Mouse (Mus musculus): ENCODE data around the gene Dedd2.

Dedd2 gene

DNA sequence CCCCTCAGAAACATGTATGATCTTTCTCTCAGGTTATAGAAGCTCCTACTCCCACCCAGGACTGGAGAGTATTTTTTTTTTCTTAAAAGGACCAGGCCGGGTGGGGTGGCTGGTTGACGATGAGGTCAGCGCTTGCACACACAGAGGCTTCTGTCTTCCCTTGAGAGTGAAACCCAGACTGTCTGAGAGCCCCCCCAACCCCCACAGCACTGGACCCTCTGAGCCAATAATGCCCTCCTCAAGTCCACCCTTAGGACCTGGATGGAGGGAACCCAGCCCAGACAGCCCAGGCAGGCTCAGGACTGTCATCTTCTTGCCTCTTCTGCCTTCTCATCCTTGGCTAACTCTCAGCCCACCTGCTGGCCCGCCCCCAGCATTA, 26.3 kb upstream of the Dedd2 start:
- DNase-seq (ENCODE audit: low spot score in 2 of 2), result peak in 1 of 2 experiments; percentile 34

DNA sequence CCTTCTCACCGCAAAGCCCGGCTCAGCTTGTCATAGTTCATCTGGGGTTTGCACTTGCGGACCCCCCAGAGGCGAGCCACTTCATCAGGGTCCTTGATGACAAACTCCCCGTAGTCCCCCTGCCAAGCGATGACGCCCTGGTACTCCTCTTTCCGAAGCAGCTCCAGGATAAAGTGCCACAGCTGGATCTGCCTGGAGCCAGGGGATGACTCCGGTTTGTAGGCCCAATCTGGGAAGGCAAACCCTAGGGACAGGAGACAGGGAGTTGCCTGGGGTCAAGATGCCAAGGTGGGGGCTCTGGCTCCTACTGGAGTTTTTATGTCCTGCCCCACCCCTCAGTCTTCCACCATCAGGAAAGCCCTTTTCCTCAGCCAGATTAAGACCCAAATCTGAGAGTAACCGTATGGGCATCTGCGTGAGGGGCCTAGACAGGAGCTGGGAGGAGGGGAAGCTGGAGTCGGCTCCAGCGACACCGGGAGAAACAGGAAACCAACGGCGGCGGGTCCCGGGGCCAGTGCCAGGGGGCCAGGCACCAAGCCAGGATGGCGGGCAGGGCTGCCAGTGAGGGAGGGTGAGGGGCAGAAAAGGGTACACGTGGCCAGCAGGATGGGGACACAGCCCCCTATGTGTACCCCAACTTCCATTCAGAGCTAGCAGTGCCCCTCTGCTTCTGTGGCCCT, 25.8 kb upstream of the Dedd2 start:
- DNase-seq (ENCODE audit: low spot score in 2 of 2), result peak; percentile 61 to 62

DNA sequence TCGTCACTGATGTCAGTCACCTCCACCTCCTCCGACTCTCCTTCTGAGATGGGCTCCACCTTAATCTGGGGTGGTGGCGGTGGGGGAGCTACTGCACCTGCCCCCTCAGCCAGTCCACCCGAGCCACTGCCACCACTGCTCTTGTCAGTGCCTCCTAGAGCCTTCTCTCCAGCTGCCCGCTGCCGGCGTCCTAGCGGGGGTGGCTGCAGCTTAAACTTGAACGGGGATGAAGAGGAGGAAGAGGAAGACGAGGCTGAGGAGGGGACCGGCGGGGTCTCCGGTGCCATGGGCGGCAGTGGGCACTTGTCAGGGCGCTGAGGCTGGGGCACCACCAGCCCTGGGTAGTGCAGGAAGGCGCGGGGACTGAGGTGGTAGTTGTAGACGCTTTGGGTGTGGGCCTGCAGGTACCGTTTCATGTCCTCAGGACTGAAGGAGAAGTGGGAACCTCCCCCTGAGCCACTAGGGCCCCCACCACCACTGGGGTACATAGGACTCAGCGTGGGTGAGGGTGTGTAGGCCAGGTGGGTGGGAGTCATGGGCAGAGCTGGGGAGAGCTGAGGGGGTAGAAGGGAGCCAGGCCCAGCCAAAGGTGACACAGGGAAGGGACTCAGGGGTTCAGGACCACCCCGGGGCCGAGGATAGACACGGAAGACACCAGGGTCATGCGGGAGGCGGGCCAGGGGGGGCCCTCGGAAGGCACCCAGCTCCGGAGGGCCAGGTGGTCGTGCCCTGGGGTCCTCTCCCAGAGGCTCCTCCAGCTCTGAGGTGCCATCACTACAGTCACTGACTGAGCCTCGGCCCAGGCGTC, 24.4 kb upstream of the Dedd2 start:
- no peak for DNase-seq (ENCODE audit: low spot score in 2 of 2)

DNA sequence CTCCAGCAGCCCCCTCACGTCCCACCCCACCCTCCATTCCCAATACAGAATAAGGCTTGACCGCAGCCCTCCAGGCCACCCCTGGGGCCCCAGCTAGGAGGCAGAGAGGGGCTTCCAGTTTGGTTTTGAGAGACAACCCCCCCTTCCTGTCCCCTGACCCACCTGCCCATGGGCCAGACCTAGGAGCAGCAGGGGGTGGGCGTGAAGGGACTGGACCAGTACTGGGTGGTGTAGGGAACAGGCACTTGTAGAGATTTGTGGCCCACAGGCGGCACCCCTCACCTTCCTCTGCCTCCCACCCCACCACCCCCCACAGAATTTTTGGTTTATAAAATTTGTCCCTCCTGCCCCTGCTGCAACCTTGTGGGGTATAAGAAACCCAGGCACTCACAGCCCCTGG, 22.9 kb upstream of the Dedd2 start:
- no peak for DNase-seq (ENCODE audit: low spot score in 2 of 2)

DNA sequence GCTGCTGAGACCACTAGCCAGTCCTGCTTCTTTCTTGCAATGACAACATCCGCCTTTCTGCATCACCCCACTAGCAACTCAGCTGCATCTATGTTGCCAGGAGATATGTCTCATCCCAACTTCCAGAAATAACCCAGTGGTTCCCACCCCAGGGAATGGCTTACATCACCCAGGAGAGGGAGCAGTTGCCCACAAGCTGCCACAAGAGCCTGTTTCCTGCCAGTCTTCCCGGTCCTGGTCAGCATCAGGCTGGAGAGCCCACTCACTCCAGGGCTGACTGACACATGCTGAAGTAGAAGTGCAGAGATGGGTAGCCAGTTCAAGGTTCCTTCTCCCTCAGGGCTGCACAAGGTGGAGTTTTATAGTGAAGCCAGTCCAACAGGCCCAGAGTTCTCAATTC, 20.6 kb upstream of the Dedd2 start:
- peak; percentile 82 to 88 for DNase-seq (ENCODE audit: low spot score in 2 of 2)

DNA sequence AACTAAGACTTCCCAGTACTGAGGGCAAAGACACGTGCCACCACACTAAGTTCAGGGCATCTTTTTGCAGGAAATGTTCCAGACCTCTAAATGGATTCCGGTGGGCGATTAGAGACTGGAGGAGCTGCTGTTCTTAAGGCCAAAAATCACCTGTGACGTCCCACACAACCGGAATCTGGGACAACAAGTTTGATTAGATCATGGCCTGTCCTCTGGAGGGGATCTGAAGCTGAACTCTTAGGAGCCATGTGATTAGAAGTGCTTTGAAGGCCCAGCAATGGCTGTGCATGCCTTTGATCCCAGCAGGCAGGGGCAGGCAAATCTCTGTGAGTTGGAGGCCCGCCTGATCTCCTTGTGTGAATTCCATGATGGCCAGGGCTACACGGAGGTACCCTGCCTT, 20.2 kb upstream of the Dedd2 start:
- no peak for DNase-seq (ENCODE audit: low spot score in 2 of 2)

DNA sequence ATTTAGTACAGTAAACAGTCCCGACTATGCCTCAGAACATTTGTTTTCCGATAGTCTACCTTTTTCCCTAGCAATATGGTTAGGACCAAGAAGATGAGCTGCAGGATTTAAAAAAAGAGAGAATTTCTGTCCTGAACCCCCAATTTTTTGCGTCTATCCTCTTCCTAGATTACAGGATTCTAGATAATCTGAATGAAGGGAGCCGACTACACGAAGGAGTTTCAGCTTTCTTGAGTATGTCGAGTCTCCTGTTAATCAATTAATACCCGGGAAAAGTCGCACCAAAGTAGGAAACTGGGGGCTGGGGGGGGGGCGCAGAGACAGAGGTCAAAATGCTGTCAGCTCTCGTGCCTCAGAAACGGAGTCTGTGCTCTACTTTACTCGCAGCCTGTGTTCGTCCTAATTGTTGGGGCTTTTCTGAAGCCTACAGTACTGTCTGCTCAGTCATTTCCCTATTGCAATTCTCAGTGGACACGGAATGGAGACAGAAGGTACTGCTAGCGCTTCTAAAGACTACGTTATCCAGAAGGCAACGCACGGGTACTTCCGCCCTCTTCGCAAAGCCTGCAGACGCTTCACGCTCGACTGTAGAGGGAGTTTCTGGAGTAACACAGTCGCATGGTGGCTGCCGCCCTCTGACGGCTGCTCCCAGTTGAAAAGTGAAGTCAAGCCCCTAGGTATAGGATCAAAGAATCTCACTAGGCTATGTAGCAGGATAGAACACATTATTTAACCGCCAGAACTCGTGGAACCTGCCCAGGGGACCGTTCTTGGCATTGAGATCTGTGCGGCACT, 18.6 kb upstream of the Dedd2 start:
- peak; percentile 86 for DNase-seq (ENCODE audit: low spot score in 2 of 2)

DNA sequence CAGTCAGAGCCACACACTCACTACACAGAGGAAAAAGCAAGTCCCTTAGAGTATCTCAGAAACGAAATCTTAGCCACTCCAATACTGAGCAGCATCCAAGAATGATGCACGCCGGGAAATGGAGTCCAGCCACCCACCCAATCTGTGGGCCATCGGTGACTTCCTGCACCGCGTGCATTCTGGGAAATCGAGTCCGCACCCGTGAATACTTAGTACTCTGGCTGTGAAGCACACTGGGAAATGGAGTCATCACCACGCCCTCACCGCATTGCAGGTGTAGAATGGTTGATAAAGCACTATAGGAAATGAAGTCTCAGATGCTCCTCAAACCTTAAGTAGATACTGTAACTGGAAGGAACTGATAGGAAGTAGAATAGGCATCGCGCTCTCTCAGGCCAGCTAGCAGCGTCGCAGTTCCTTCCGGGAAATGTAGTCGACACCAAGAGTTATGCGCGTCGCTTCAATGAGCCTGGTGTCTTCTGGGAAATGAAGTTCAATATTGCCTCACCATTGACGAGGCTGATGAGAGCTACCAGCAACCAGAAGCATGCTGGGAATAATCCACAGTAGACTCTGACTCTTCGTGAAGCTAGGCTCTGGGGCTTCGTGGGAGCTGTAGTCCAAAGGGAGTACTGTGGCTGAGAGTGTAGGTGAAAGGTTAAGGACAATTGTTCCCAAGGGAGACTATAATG, 17.7 kb upstream of the Dedd2 start:
- peak; percentile 94 to 99 for DNase-seq (ENCODE audit: low spot score in 2 of 2)

DNA sequence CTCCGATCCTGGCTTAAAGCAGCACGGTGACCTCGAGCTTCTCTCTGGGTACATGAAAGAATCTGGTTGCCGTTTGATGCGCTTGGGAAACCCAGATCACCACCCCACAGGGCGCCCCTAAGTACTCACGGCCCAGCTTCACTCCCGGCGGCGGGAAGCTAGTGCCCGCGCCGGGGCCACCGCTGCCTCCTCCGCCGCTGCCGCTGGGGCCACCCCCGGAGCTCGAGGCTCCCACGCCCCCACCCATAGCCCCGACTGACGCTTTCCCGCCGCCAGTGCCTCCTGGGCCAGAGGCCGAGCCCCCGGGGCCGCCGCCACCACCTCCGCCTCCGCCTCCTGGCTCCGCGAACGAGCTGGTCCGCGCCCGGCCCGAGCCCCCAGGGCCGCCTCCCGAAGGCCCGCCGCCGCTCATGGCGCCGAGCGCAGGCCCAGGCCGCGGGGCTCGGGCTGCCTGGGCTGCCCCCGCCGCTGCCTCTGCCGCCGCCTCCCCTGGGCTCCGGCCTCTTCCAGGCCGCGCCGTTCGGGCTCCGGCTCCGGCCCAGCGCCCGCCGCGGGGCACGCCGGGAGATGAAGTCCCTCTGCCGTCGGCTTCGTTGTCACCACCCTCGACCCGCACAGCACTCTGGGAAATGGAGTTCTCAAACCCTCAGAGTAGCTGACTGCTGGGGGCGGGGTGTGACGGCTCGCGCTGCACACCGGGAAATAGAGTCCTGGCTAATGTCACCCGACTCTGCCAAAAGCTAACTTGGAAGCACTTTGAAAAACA, 17.0 kb upstream of the Dedd2 start, which contains the start of gene Gsk3a:
Gene Gsk3a, minus strand, starts transcription at position 603 of the 766 bp plus-strand sequence.
- DNase-seq (ENCODE audit: low spot score in 2 of 2), result peak; percentile 99

DNA sequence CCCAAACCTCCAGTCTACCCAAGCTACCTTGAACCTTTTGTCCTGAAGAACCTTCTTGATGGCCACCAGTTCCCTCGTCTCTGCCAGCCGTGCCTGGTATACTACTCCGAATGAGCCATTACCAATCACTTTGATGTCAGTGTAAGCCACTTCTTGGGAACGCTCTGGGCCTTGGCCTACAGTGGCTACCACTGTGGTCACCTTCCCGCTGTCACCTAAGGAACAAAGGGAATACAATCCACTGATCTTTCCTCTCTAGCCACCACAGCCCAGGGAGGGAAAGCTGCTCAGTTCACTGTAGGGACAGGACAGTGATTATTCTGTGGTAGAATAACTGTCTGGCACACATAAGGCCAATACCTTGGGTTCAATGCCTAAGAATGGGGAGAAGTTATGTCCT, 15.1 kb upstream of the Dedd2 start:
- no peak for DNase-seq (ENCODE audit: low spot score in 2 of 2)

DNA sequence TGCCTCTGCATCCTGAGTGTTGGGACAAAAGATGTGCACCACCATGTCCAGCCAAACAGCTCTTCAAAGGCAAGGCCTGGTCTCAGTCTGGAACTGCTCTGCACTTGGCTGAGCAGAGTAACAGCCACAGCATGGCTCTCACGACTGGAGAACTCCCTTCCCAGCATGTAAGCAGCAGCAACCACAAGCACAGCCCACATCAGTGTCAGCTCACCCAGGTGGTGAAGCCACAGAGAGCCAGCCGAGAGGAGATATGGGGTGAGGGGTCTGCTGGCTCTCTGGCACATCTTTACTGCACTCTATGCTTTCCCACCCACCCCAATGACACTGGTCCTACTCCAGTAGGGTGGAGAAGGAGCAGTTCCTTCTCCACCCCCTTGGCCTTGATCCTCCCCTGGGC, 12.6 kb upstream of the Dedd2 start:
- no peak for DNase-seq (ENCODE audit: low spot score in 2 of 2)

DNA sequence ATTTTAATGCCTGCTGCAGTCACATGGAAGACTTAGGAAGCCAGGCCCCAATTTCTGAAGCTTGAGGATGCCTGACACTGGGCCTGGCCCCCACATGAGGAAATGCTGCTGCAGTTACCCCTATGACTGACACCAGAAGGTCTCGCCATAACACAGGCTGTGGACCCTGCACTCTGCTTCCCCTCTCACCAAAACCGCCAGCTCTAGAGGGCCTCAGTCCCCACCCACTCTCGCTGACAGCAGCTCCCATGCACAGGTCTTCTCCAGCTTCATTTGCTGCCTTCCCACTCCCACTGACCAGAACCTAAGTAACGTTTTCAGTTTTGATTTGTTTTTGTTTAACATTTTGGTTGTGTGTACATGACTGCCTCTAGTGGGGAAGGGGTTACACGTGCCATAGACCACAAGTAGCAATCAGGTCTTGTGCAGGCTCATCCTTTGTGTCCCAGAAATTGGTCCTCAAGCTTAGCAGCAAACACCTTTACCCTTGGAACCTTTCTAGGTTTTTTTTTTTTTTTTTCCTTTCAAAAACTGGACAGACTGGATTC, 11.8 kb upstream of the Dedd2 start:
- no peak for DNase-seq (ENCODE audit: low spot score in 2 of 2)

DNA sequence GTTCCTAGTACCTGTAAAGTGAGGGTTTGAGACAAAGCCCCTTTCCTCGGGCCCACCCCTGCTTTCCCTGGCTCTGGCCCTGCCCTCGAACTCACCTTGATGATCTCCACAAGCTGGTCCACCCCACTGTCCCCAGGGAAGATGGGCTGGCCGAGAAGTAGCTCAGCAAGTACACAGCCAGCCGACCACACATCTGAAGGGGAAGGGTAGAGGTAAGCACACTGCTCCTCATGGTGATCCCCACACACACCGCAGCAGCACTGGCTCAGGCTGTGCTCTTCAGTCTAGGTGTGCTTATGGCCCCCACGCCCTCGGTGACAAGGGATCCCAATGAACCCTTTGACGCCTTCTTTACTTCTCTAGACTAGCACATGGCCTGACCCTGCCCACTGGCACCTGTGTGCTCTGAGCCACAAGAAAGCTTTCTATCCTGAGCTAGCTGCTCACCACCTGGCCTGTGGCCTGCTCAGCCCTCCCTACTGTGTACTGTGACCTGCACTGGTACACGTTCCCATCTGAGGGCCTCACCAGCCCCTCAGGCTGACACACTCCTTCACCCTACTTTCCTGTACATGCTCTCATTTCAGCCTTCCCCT, 10.4 kb upstream of the Dedd2 start:
- no peak for DNase-seq (ENCODE audit: low spot score in 2 of 2)

DNA sequence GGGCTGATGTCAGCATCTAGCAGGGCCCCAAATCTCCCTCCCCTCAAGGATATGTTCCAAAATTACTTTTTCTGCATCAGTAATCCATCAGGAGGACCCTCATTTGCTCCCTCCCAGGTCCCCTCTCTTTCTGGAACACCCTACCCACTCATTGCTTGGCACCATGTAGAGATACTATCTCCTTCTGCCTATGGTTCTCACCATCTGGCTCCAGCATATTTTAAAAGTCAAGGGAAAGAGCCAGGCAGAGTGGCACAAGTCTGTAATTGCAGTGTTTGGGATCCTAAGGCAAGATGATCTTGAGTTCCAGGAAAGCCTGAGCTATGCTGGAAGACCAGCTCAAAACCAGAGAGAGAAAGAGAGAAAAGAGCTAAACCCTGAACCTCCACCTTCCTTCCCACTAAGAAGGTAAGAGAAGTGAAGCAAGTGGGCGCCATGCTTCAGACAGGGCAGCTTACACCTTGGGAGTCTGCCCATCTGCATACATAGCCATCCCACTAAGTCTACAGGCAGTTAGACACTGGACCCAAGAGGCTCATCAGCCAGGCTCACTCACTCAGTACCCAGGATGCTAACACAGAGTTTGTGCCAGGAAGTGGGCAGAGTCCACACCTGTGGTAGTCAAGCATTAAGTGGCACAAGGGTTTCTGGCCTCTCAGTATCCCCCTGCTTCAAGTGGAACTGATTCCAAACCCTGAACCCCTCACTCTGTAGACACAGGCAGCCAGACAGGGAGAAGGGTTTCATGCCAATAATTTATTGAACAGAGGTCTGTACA, 7.3 kb upstream of the Dedd2 start:
- no peak for DNase-seq (ENCODE audit: low spot score in 2 of 2)

DNA sequence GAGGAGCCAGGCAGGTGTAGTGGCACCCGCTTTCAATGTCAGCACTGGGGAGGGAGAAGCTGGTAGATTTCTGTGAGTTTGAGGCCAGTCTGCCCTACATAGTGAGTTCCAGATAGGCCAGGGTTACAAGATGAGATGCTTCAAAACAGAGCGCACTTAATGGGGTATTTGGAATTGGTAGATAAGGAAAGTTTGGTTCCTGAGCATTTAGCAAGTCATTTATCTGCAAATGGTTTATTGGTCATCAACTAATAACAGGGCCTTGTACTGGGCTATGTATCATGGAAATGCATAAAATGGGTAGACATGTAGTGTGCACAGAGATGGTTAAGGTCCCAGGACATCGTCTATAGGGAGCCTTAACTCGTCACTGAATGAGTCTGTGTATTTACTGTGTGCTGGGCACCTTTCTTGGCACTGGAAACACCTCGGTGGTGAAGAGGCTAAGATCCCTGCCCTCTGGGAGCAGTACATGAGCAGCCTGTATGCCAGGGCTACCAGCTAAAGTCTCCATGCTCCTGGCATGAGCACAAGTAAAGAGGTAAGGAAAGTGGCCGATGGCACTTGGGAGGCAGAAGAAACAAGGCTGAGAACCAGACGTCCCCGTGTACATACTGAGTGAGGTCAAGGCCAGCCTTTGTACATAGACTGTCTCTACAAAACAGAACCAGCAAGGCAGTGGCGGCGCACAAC, 2.0 kb upstream of the Dedd2 start:
- no peak for DNase-seq (ENCODE audit: low spot score in 2 of 2)

DNA sequence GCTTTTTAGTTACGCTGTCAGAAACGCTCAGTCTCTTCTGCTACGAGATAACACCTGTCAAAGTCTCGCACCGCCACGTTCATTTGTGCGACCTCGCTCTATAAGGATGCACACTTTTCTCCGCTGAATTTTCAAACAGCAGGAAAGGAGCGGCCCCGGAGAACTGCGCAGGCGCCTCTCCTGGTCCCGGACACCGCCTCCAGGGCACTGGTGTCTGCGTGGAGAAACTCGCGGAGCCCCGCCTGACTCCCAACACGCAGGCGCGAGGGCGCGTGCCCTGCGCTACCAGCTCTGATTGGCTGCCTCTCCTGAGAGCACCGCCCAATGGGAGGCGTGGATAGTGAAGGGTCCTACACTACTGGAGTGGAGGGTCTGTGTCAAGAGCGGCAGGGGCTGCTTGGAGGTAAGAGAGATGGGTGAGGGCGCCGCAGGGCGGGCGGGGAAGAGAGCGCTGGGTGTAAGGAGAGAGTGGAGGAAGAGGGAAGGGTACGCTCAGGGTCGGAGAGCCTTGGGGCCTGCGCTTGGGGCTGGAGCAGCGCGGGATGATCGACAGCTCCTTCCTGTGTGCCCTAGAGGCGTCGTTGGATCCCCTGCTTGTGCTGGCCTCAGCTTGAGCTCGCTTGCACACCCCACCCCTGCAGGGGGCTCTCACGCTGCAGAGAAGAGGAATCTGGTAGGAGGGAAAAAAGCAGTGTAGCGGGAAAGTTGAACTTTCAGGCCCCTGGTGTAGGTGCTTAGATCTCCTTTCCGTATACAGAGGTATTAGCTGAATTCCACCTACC, 878 bp upstream of the Dedd2 start, which contains the start of gene Zfp526:
Gene Zfp526, plus strand, starts transcription at position 324 of the 782 bp plus-strand sequence.
- DNase-seq (ENCODE audit: low spot score in 2 of 2), result peak; percentile 98

DNA sequence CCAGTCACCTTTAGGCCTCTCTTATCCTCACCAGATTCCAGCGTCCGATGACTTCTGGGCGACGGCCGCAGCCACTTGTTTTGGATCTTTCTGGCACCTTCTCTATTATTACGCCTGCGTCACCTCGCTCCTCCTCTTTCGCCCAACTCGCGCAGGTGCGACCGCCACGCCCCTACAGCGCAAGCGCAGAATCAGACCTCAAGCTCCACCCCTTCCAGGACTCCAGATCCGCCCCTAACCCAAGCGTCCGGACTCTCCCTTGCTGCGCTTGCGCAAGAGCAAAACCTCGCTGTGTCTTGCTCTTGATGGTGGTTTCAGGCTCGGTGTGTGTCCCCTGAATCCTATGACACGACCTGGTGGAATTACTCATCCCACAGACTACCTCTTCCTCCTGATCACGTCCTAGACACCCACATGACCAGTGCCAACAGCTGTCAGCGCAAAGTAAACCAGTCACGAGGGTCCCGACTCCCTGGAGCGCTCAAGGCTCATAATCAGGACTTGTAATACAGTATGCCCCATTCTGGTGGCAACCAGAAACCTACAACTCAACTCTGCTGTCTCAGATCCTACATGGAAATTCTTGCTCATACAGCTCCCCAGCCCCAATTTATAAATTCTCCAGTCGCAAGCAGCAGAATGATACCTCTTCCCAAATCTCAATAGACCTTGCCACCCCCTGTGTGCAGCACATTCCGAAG, 509 bp downstream of the Dedd2 start:
- peak; percentile 94 to 96 for DNase-seq (ENCODE audit: low spot score in 2 of 2)

DNA sequence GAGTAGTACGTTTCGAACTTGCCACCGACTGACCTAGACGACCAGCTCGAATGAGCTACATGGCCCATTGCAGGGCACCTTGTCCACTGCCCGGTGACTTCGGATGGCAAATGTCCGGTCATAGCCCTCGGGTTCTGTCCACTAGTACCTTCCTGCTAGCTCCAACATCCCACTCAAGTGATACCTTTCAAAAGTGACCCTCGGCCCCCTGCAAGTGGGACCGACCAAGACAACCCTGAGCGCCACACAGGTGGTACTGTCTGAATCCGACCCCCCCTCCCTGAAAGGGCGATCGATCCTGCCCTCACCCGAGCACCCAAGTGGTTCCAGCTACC, 1.0 kb downstream of the Dedd2 start:
- DNase-seq (ENCODE audit: low spot score in 2 of 2), result no peak

All from right cerebral cortex, adult 2 months (tissue).